Mouse (Mus musculus) induced T-regulatory cell, adult 2 months (primary cell): ENCODE data around the gene Acin1.

ENCODE experiments used
- DNase-seq: peaks from one replicate; pipeline ENCODE4 v3.0.0-alpha.2; 2012; ENCODE audit warnings: low read depth

Acin1 gene

GRCm38 (mm10) chr14:54686522-54687143 lies at the start of gene Acin1:
Gene Acin1, minus strand, starts transcription at chr14:54686931.
- peak; percentile 100 for DNase-seq

- no peak for DNase-seq
These were observed 48.5 kb upstream of the Acin1 start for GRCm38 (mm10) chr14:54735221-54735620.

- no peak for DNase-seq
These were observed 47.3 kb upstream of the Acin1 start for GRCm38 (mm10) chr14:54734004-54734403.

GRCm38 (mm10) chr14:54732206-54732605 lies 45.5 kb upstream of the Acin1 start:
- DNase-seq = no peak

GRCm38 (mm10) chr14:54730305-54730704 lies 43.6 kb upstream of the Acin1 start:
- no peak for DNase-seq

GRCm38 (mm10) chr14:54728823-54729653 lies 42.3 kb upstream of the Acin1 start:
- DNase-seq = no peak

GRCm38 (mm10) chr14:54727565-54727964 lies 40.8 kb upstream of the Acin1 start:
- no peak for DNase-seq

- no peak for DNase-seq
These were observed 37.3 kb upstream of the Acin1 start for GRCm38 (mm10) chr14:54724049-54724448.

- DNase-seq = no peak
These were observed 35.0 kb upstream of the Acin1 start for GRCm38 (mm10) chr14:54721711-54722110.

GRCm38 (mm10) chr14:54720654-54721350 lies 34.1 kb upstream of the Acin1 start:
- DNase-seq = no peak

GRCm38 (mm10) chr14:54720041-54720440 lies 33.3 kb upstream of the Acin1 start:
- DNase-seq = no peak

GRCm38 (mm10) chr14:54715402-54715801 lies 28.7 kb upstream of the Acin1 start:
- DNase-seq = no peak

- DNase-seq = peak; percentile 62
These were observed 27.9 kb upstream of the Acin1 start for GRCm38 (mm10) chr14:54714617-54715081.

GRCm38 (mm10) chr14:54714121-54714520 lies 27.4 kb upstream of the Acin1 start:
- DNase-seq = peak; percentile 89

- DNase-seq = no peak
These were observed 26.1 kb upstream of the Acin1 start for GRCm38 (mm10) chr14:54712861-54713260.

GRCm38 (mm10) chr14:54712074-54712473 lies 25.3 kb upstream of the Acin1 start, which contains the start of gene Cebpe:
Gene Cebpe, minus strand, starts transcription at chr14:54712174.
- DNase-seq = no peak

- DNase-seq = no peak
These were observed 22.3 kb upstream of the Acin1 start for GRCm38 (mm10) chr14:54709054-54709453.

GRCm38 (mm10) chr14:54706589-54707320 lies 20.0 kb upstream of the Acin1 start:
- DNase-seq = no peak

- no peak for DNase-seq
These were observed 19.1 kb upstream of the Acin1 start for GRCm38 (mm10) chr14:54705844-54706243.

GRCm38 (mm10) chr14:54703207-54703606 lies 16.5 kb upstream of the Acin1 start:
- no peak for DNase-seq

GRCm38 (mm10) chr14:54701298-54701697 lies 14.6 kb upstream of the Acin1 start:
- peak; percentile 90 for DNase-seq

- DNase-seq = no peak
These were observed 12.9 kb upstream of the Acin1 start for GRCm38 (mm10) chr14:54699586-54699985.
